Mouse (Mus musculus) liver (tissue): ENCODE measurements around the gene Prkci.

Experiments
- DNase-seq: peaks from one replicate; pipeline ENCODE4 v3.0.0-alpha.2; 2020; ENCODE audit warnings: mixed read lengths

Gene Prkci

GRCm38 (mm10) chr3:30995899-30996687, 546 bp downstream of the Prkci start:
- peak; percentile 53 for DNase-seq

- no peak for DNase-seq
Measured at GRCm38 (mm10) chr3:30996688-30997014, 1.1 kb downstream of the Prkci start.

GRCm38 (mm10) chr3:30999401-31000017, 4.0 kb downstream of the Prkci start:
- DNase-seq = no peak

GRCm38 (mm10) chr3:31000018-31000407, 4.5 kb downstream of the Prkci start:
- DNase-seq = no peak

- no peak for DNase-seq
Measured at GRCm38 (mm10) chr3:31001048-31001676, 5.6 kb downstream of the Prkci start.

GRCm38 (mm10) chr3:31004320-31005209, 9.0 kb downstream of the Prkci start:
- no peak for DNase-seq

GRCm38 (mm10) chr3:31014374-31014773, 18.8 kb downstream of the Prkci start:
- DNase-seq = no peak

- DNase-seq = no peak
Measured at GRCm38 (mm10) chr3:31015682-31016443, 20.3 kb downstream of the Prkci start.

- DNase-seq = no peak
Measured at GRCm38 (mm10) chr3:31016594-31017196, 21.1 kb downstream of the Prkci start.

GRCm38 (mm10) chr3:31017652-31018051, 22.1 kb downstream of the Prkci start:
- no peak for DNase-seq

GRCm38 (mm10) chr3:31019287-31019686, 23.7 kb downstream of the Prkci start:
- no peak for DNase-seq

- no peak for DNase-seq
Measured at GRCm38 (mm10) chr3:31019793-31020447, 24.4 kb downstream of the Prkci start.

- DNase-seq = no peak
Measured at GRCm38 (mm10) chr3:31020656-31021055, 25.1 kb downstream of the Prkci start.

GRCm38 (mm10) chr3:31022895-31023436, 27.4 kb downstream of the Prkci start:
- no peak for DNase-seq

- DNase-seq = no peak
Measured at GRCm38 (mm10) chr3:31027718-31028117, 32.2 kb downstream of the Prkci start.

GRCm38 (mm10) chr3:31031621-31032020, 36.1 kb downstream of the Prkci start:
- DNase-seq = no peak

GRCm38 (mm10) chr3:31033644-31034043, 38.1 kb downstream of the Prkci start:
- DNase-seq = no peak

- no peak for DNase-seq
Measured at GRCm38 (mm10) chr3:31037851-31038250, 42.3 kb downstream of the Prkci start.

GRCm38 (mm10) chr3:31038689-31039088, 43.1 kb downstream of the Prkci start:
- no peak for DNase-seq

- no peak for DNase-seq
Measured at GRCm38 (mm10) chr3:31042992-31043391, 47.4 kb downstream of the Prkci start.

GRCm38 (mm10) chr3:31047263-31047662, 51.7 kb downstream of the Prkci start:
- no peak for DNase-seq
